Mouse (Mus musculus) lung, embryonic 15.5 days (tissue): ENCODE data around the gene Ttyh3. TPM values are rescaled to one million over a fixed set of nuclear protein-coding genes. Genes with fewer than 3 reads are reported as not detected.

Experiments used
- ATAC-seq: fragments of 200-750 bp; cut with Nextera tagmentation; 2 replicates; pipeline ENCODE4 v1.8.0; 2017; ENCODE audit warnings: moderate number of reproducible peaks, borderline replicate concordance; ENCODE audit not compliant: low FRiP score, low TSS enrichment; ENCODE audit errors: extremely low read depth
- H3K27ac ChIP-seq: fragments of 300-500 bp; sonication (generic); 2 replicates; pipeline ENCODE4 v1.5.1; 2015; ENCODE audit warnings: moderate library complexity, mild to moderate bottlenecking, inconsistent platforms
- H3K27me3 ChIP-seq: fragments of 300-500 bp; sonication (generic); 2 replicates; pipeline ENCODE4 v1.6.1; 2015; ENCODE audit warnings: inconsistent platforms
- H3K36me3 ChIP-seq: fragments of 300-500 bp; sonication (generic); 2 replicates; pipeline ENCODE4 v1.6.1; 2015; ENCODE audit warnings: inconsistent platforms
- H3K4me1 ChIP-seq: fragments of 300-500 bp; sonication (generic); 2 replicates; pipeline ENCODE4 v1.6.1; 2015; ENCODE audit warnings: inconsistent platforms
- H3K4me2 ChIP-seq: fragments of 300-500 bp; sonication (generic); 2 replicates; pipeline ENCODE4 v1.6.1; 2015; ENCODE audit warnings: inconsistent platforms, mild to moderate bottlenecking, moderate library complexity
- H3K4me3 ChIP-seq: fragments of 300-500 bp; sonication (generic); 2 replicates; pipeline ENCODE4 v1.5.1; 2015; ENCODE audit warnings: mild to moderate bottlenecking, inconsistent platforms
- H3K9ac ChIP-seq: fragments of 300-500 bp; sonication (generic); 2 replicates; pipeline ENCODE4 v1.6.1; 2015; ENCODE audit warnings: inconsistent platforms
- H3K9me3 ChIP-seq: fragments of 300-500 bp; sonication (generic); 2 replicates; pipeline ENCODE4 v1.6.1; 2016; ENCODE audit warnings: inconsistent platforms
- WGBS: fragments of 180-500 bp; shearing (Covaris S2); methylation state at CpG from one replicate; pipeline ENCODE4 v1.1.7; 2015; 5-methylcytosine and 5-hydroxymethylcytosine counted together
- polyA plus RNA-seq: library from polyadenylated mRNA; unstranded; fragments of >200 nt; fragmentation: Nextera tagmentation; extraction: Ambion mirVana; gene quantifications from 2 replicates; pipeline ENCODE4 v1.2.1, GENCODE M21; 2015

Ttyh3 gene
- polyA plus RNA-seq, 1 experiment from 2014 or later, result 39.1 TPM

DNA sequence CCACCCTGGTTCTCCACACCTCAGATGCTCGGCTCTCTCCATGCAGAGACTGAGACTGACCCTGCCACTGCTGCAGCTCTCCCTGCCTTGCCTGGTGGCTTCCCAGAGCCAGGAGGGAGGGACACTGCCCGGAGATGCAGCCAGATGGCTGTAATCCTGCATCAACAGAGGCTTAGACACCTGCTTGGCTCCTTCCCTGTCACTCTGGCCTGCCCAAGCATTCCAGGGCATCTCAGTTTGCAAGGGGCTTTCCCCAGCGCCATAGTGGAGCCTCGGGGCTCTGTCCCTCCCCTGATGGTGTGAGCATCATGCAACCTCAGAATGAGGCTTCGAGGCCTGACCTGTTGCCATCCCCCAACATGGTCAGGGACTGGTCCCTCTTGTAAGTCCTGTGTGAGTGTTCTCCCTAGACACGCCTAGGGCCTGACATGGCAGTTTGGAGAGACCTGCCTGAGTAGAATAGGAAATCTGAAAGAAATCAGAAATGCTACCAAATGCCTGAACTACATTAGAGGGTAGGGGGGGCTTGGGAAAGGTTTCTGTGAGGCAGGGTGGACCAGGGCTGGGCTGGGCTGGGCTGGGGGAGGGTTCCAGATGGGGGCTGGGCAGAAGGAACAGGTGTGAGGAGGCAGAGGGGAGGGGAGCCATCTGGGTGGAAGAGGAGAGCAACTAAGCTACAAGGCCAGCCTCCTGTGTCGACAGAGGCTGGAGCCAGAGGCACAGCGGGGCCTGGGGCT, 65.7 kb downstream of the Ttyh3 start:
- no peak for ATAC-seq
- H3K27me3 ChIP-seq, result no peaks in the 10 kb centered on the region
- H3K4me2 ChIP-seq, result no peak overlapping the region
- 38% methylated on average over 8 of the region's 8 CpGs for WGBS
- H3K4me1 ChIP-seq, result peaks cover 11% of the 10 kb centered on the region; the same call in 1 of the 2 replicates
- no peak overlapping the region for H3K9ac ChIP-seq
- no peak overlapping the region for H3K4me3 ChIP-seq
- H3K27ac ChIP-seq, result no peak overlapping the region
- H3K36me3 ChIP-seq, result no peaks in the 10 kb centered on the region
- no peaks in the 10 kb centered on the region for H3K9me3 ChIP-seq

DNA sequence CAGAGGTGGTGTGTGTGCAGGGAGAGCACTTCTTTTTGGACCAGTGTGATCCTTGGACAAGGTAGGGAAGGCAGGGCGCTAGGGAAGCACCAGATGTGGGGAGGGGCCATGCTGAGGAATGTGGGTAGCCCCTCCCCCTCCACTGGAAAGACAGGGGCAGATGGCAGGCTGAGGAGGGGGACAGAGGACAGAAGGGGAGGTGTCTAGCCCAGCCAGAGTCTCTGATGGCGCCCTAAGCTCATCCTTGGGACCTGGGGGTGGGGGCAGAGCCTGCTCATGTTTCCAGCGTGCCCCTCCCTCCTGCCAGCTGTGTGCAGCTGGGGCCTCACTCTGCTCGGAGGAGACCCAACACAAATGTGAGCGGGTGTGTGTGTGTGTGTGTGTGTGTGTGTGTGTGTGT, 67.3 kb downstream of the Ttyh3 start:
- 0% methylated on average over 3 of the region's 5 CpGs for WGBS
- H3K9me3 ChIP-seq, result no peaks in the 10 kb centered on the region
- H3K36me3 ChIP-seq, result no peaks in the 10 kb centered on the region
- H3K9ac ChIP-seq, result no peak overlapping the region
- peaks cover 11% of the 10 kb centered on the region; the same call in 1 of the 2 replicates for H3K4me1 ChIP-seq
- no peaks in the 10 kb centered on the region for H3K27me3 ChIP-seq
- peak; percentile 66 for ATAC-seq
- H3K27ac ChIP-seq, result no peak overlapping the region
- H3K4me3 ChIP-seq, result no peak overlapping the region
- H3K4me2 ChIP-seq, result no peak overlapping the region

- 38% methylated on average over 6 of the region's 6 CpGs for WGBS
- Histone ChIP-seq H3K9me3 (no peaks in the 10 kb centered on the region), H3K4me3 (no peak overlapping the region), H3K9ac (no peak overlapping the region), H3K4me2 (no peak overlapping the region), H3K4me1 (peaks cover 16% of the 10 kb centered on the region; the same call in 1 of the 2 replicates), H3K27ac (no peak overlapping the region), H3K27me3 (no peaks in the 10 kb centered on the region), H3K36me3 (no peaks in the 10 kb centered on the region)
- ATAC-seq, result no peak
These were observed 69.1 kb downstream of the Ttyh3 start for GRCm38 (mm10) chr5:140579771-140580170.

GRCm38 (mm10) chr5:140579221-140579620, 69.6 kb downstream of the Ttyh3 start:
- no peaks in the 10 kb centered on the region for H3K9me3 ChIP-seq
- peaks cover 16% of the 10 kb centered on the region; the same call in 1 of the 2 replicates for H3K4me1 ChIP-seq
- WGBS, result 47% methylated on average over 9 of the region's 9 CpGs
- no peak overlapping the region for H3K4me3 ChIP-seq
- ATAC-seq, result no peak
- H3K36me3 ChIP-seq, result no peaks in the 10 kb centered on the region
- no peaks in the 10 kb centered on the region for H3K27me3 ChIP-seq
- no peak overlapping the region for H3K9ac ChIP-seq
- H3K4me2 ChIP-seq, result no peak overlapping the region
- H3K27ac ChIP-seq, result no peak overlapping the region

DNA sequence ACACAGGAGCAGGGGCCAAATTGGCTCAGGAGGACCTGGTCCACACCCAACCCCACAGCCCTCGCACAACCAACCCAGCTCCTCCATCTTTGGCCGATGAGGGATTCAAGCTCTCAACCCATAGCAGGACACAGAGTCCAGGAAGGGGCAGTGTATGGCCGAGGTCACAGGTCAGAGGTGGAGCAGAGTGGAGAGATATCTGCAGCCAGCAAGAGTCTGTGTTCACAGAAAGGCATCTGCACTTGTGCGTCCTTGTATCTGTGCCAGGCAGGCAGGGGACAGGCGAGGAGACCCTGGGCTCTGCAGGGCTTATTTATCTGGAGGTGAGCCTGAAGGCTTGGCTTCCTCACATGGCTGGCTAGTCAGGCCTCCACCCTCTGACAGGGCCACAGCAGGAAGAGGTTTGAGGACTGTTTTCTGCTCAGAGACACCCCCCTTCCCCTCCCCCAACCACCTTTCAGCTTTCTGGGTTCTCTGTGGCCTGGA, 73.4 kb downstream of the Ttyh3 start:
- H3K4me2 ChIP-seq, result no peak overlapping the region
- ATAC-seq, result 0 out of 2 replicates have a peak, but pooled peaks have one; percentile 20
- no peak overlapping the region for H3K4me3 ChIP-seq
- 0 out of 2 replicates have a peak, but pooled peaks cover 7% of the 10 kb centered on the region for H3K4me1 ChIP-seq
- H3K9me3 ChIP-seq, result no peaks in the 10 kb centered on the region
- no peak overlapping the region for H3K27ac ChIP-seq
- no peaks in the 10 kb centered on the region for H3K36me3 ChIP-seq
- WGBS, result 45% methylated on average over 5 of the region's 5 CpGs
- no peak overlapping the region for H3K9ac ChIP-seq
- H3K27me3 ChIP-seq, result no peaks in the 10 kb centered on the region

- H3K9me3 ChIP-seq, result no peaks in the 10 kb centered on the region
- no peak overlapping the region for H3K4me2 ChIP-seq
- 55% methylated on average over 6 of the region's 6 CpGs for WGBS
- ATAC-seq, result no peak
- peaks cover 19% of the 10 kb centered on the region for H3K4me1 ChIP-seq
- no peaks in the 10 kb centered on the region for H3K36me3 ChIP-seq
- H3K9ac ChIP-seq, result no peak overlapping the region
- no peaks in the 10 kb centered on the region for H3K27me3 ChIP-seq
- 0 out of 2 replicates have a peak overlapping the region, but pooled peaks have one; percentile 40 for H3K27ac ChIP-seq
- no peak overlapping the region for H3K4me3 ChIP-seq
These were observed 76.2 kb downstream of the Ttyh3 start for GRCm38 (mm10) chr5:140572611-140573010.

GRCm38 (mm10) chr5:140571673-140572072, 77.2 kb downstream of the Ttyh3 start:
- H3K4me1 ChIP-seq, result peaks cover 28% of the 10 kb centered on the region
- 0 out of 2 replicates have a peak overlapping the region, but pooled peaks have one; percentile 3 for H3K27ac ChIP-seq
- no peak for ATAC-seq
- WGBS, result 58% methylated on average over 10 of the region's 10 CpGs
- H3K36me3 ChIP-seq, result no peaks in the 10 kb centered on the region
- no peaks in the 10 kb centered on the region for H3K9me3 ChIP-seq
- H3K4me3 ChIP-seq, result no peak overlapping the region
- no peak overlapping the region for H3K9ac ChIP-seq
- no peaks in the 10 kb centered on the region for H3K27me3 ChIP-seq
- H3K4me2 ChIP-seq, result no peak overlapping the region

DNA sequence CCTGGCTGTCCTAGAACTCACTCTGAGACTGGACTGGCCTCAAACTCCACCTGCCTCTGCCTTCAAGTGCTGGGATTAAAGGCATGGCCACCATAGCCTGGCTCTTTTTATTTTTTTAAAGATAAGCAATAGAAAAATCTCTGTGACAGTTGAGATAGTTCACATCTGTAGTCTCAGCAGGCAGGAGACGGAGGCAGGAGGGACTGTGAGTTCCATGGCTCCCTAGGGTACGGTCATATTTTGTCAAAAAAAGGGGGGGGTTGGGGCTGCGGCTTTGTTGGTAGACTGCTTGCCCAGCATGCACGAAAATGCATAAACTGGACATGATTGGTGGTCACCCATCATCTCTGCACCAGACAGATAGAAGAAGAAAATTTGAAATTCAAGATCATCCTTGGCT, 77.6 kb downstream of the Ttyh3 start:
- Histone ChIP-seq H3K4me1 (peaks cover 28% of the 10 kb centered on the region), H3K9me3 (no peaks in the 10 kb centered on the region), H3K4me2 (no peak overlapping the region), H3K9ac (no peak overlapping the region), H3K4me3 (no peak overlapping the region), H3K27me3 (no peaks in the 10 kb centered on the region), H3K27ac (0 out of 2 replicates have a peak overlapping the region, but pooled peaks have one; percentile 3), H3K36me3 (no peaks in the 10 kb centered on the region)
- ATAC-seq, result no peak
- 76% methylated on average over 4 of the region's 4 CpGs for WGBS

Other genes with a start within 250 kb of the Ttyh3 start
- gene Eif3b, start 229.7 kb downstream of the Ttyh3 start, polyA plus RNA-seq, result 115 and 129 TPM in 2 replicates
- 0.06 TPM in 1 of 2 replicates, not detected in the other for gene Gm4869, start 203.4 kb downstream of the Ttyh3 start, polyA plus RNA-seq
- gene Chst12, start 143.5 kb downstream of the Ttyh3 start, polyA plus RNA-seq, result 21.4 and 22.6 TPM in 2 replicates
- gene Grifin, start 84.0 kb downstream of the Ttyh3 start, polyA plus RNA-seq, result 0.28 TPM in 1 of 2 replicates, not detected in the other
- 22.5 and 27.8 TPM in 2 replicates for gene Lfng, start 41.7 kb downstream of the Ttyh3 start, polyA plus RNA-seq
- gene Iqce, start 53.3 kb upstream of the Ttyh3 start, polyA plus RNA-seq, result 21.9 and 22.3 TPM in 2 replicates
- gene Brat1, start 56.0 kb upstream of the Ttyh3 start, polyA plus RNA-seq, result 22.6 and 24.2 TPM in 2 replicates
- gene Amz1, start 75.1 kb upstream of the Ttyh3 start, polyA plus RNA-seq, result 1.2 and 1.3 TPM in 2 replicates
- gene Gna12, start 181.4 kb upstream of the Ttyh3 start, polyA plus RNA-seq, result 50.9 and 59.9 TPM in 2 replicates